Mouse (Mus musculus): ENCODE results near the gene Arl2. TPM values are rescaled to one million over a fixed set of nuclear protein-coding genes. Genes with fewer than 3 reads are reported as not detected.
A peak's percentile ranks its signal among the peaks of the same experiment; 100 is the strongest.

Arl2 gene
- polyA plus RNA-seq (2012; ENCODE audit: insufficient read depth, insufficient read length, low replicate concordance, missing spikeins) = not detected in 2 replicates

- Histone ChIP-seq H3K4me3 (ENCODE audit: insufficient read depth, low read depth, low read length) (peak within 1 kb of the TSS; percentile 73), H3K4me1 (ENCODE audit: control insufficient read depth, insufficient read depth, low read length) (peaks cover 11% of the 10 kb centered on the region), H3K27ac (ENCODE audit: insufficient read depth, low read depth, low read length) (peak within 1 kb of the TSS; percentile 98)
- TF ChIP-seq CTCF (IDR thresholded peaks at IDR 0.05; ENCODE audit: insufficient read depth, low read depth, low read length) (no peak), POLR2A (IDR thresholded peaks at IDR 0.05; ENCODE audit: insufficient read depth, low read depth, low read length) (no peak)
- 0% methylated on average over 15 of the region's 15 CpGs for WGBS
Measured at GRCm38 (mm10) chr19:6141394-6141749, at the start of gene Arl2. Gene Arl2, minus strand, starts transcription at chr19:6141548.

DNA sequence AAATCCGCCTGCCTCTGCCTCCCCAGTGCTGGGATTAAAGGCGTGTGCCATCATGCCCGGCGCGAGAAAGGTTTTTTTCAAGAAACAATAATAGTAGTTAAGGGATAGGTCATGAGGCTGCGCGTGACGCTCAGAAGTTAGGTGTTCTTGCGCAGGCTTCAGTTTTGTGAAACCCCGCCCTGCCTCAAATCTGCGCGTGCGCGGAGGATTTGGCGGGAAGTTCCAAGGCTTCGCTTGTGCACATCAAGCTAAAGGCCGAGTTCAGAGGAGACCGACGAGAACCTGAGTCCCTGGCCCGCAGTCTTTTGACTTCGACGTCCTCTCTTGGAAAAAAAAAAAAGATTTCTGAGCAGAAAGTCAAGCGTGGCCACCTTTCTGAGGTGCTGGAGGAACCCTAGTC, 42.8 kb upstream of the Arl2 start, which contains the start of gene Majin:
Gene Majin, plus strand, starts transcription at position 258 of the 400 bp plus-strand sequence.
- Histone ChIP-seq H3K4me3 (ENCODE audit: insufficient read depth, low read depth, low read length) (no peak within 1 kb of the TSS), H3K4me1 (ENCODE audit: control insufficient read depth, insufficient read depth, low read length) (no peaks in the 10 kb centered on the region), H3K27ac (ENCODE audit: insufficient read depth, low read depth, low read length) (no peak within 1 kb of the TSS)
- no peak for TF ChIP-seq POLR2A (IDR thresholded peaks at IDR 0.05; ENCODE audit: insufficient read depth, low read depth, low read length)
- no peak for TF ChIP-seq CTCF (IDR thresholded peaks at IDR 0.05; ENCODE audit: insufficient read depth, low read depth, low read length)
- 89% methylated on average over 23 of the region's 23 CpGs for WGBS

DNA sequence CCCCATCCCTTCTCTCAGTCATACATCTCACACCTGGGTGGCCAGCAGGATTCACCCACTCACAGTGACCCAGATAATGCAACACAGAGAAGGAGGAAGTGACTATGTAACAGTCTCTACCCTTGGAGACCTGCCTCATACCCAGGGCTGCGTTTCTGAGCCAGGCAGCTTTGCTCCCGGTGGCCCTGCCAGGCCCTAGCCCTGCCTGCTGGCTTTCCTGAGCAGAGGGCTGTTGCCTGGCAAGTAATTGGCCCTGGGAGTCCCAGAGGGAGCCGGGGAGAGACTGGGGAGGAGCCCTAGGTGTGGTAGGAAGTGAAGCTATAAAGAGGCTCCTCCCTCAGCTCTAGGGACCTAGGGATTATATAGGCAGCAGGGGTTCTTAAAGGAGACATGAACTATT, 41.2 kb upstream of the Arl2 start:
- TF ChIP-seq POLR2A (IDR thresholded peaks at IDR 0.05; ENCODE audit: insufficient read depth, low read depth, low read length) = no peak
- TF ChIP-seq CTCF (IDR thresholded peaks at IDR 0.05; ENCODE audit: insufficient read depth, low read depth, low read length) = no peak
- Histone ChIP-seq H3K4me1 (ENCODE audit: control insufficient read depth, insufficient read depth, low read length) (no peaks in the 10 kb centered on the region), H3K4me3 (ENCODE audit: insufficient read depth, low read depth, low read length) (no peak overlapping the region), H3K27ac (ENCODE audit: insufficient read depth, low read depth, low read length) (no peak overlapping the region)
- WGBS = 35% methylated on average over 3 of the region's 3 CpGs

GRCm38 (mm10) chr19:6181629-6182028, 40.3 kb upstream of the Arl2 start:
- no peaks in the 10 kb centered on the region for H3K4me1 ChIP-seq (ENCODE audit: control insufficient read depth, insufficient read depth, low read length)
- H3K27ac ChIP-seq (ENCODE audit: insufficient read depth, low read depth, low read length) = no peak overlapping the region
- no peak for TF ChIP-seq POLR2A (IDR thresholded peaks at IDR 0.05; ENCODE audit: insufficient read depth, low read depth, low read length)
- TF ChIP-seq CTCF (IDR thresholded peaks at IDR 0.05; ENCODE audit: insufficient read depth, low read depth, low read length) = no peak
- 37% methylated on average over 5 of the region's 5 CpGs for WGBS
- no peak overlapping the region for H3K4me3 ChIP-seq (ENCODE audit: insufficient read depth, low read depth, low read length)

DNA sequence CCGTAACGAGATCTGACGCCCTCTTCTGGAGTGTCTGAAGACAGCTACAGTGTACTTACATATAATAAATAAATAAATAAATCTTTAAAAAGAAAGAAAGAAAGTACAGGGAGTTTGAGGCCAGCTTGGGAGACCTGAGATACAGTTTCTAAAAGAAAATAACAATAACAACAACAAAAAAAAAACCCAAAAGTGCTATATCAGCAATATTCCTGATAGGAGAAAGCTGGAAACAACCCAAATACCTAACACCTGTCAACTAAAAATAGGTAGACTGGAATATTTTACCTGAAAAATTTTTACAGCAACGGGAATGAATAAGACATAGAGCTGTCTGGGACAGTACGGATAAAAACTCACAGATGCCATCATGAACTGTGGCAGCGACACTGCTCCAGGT, 37.4 kb upstream of the Arl2 start:
- TF ChIP-seq POLR2A (IDR thresholded peaks at IDR 0.05; ENCODE audit: insufficient read depth, low read depth, low read length) = no peak
- TF ChIP-seq CTCF (IDR thresholded peaks at IDR 0.05; ENCODE audit: insufficient read depth, low read depth, low read length) = no peak
- H3K27ac ChIP-seq (ENCODE audit: insufficient read depth, low read depth, low read length) = no peak overlapping the region
- H3K4me1 ChIP-seq (ENCODE audit: control insufficient read depth, insufficient read depth, low read length) = no peaks in the 10 kb centered on the region
- H3K4me3 ChIP-seq (ENCODE audit: insufficient read depth, low read depth, low read length) = no peak overlapping the region
- WGBS = 87% methylated on average over 6 of the region's 6 CpGs

GRCm38 (mm10) chr19:6174771-6175170, 33.4 kb upstream of the Arl2 start:
- Histone ChIP-seq H3K27ac (ENCODE audit: insufficient read depth, low read depth, low read length) (no peak overlapping the region), H3K4me1 (ENCODE audit: control insufficient read depth, insufficient read depth, low read length) (no peaks in the 10 kb centered on the region), H3K4me3 (ENCODE audit: insufficient read depth, low read depth, low read length) (no peak overlapping the region)
- TF ChIP-seq CTCF (IDR thresholded peaks at IDR 0.05; ENCODE audit: insufficient read depth, low read depth, low read length) (no peak), POLR2A (IDR thresholded peaks at IDR 0.05; ENCODE audit: insufficient read depth, low read depth, low read length) (no peak)
- WGBS = 46% methylated on average over 5 of the region's 5 CpGs

DNA sequence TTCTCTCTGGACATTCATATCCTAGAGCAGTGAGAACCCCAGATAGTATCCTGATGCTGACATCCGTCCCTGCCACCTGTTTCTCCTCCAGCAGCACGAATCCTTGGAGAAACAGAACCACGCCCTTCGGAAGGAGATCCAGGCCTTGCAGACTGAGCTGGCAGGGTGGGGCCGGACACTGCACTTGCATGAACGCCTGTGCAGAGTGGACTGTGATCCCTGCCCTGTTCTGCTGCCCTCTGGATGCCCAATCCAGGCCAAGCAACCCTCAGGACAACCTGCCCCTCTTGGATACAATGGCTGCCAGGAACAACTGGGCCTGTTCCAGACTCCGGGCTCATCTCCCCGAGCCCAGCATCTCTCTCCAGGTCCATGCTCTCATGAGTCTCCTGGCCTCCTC, 29.9 kb upstream of the Arl2 start:
- WGBS = 86% methylated on average over 8 of the region's 8 CpGs

GRCm38 (mm10) chr19:6166750-6167149, 25.4 kb upstream of the Arl2 start:
- TF ChIP-seq POLR2A (IDR thresholded peaks at IDR 0.05; ENCODE audit: insufficient read depth, low read depth, low read length) = no peak
- no peak for TF ChIP-seq CTCF (IDR thresholded peaks at IDR 0.05; ENCODE audit: insufficient read depth, low read depth, low read length)
- Histone ChIP-seq H3K4me3 (ENCODE audit: insufficient read depth, low read depth, low read length) (no peak overlapping the region), H3K4me1 (ENCODE audit: control insufficient read depth, insufficient read depth, low read length) (peaks cover 5% of the 10 kb centered on the region; the same call in 1 of the 2 replicates), H3K27ac (ENCODE audit: insufficient read depth, low read depth, low read length) (no peak overlapping the region)
- WGBS = 78% methylated on average over 4 of the region's 4 CpGs

More for the DNA sequence above, 29.9 kb upstream of the Arl2 start:
- TF ChIP-seq POLR2A (IDR thresholded peaks at IDR 0.05; ENCODE audit: insufficient read depth, low read depth, low read length) (no peak), CTCF (IDR thresholded peaks at IDR 0.05; ENCODE audit: insufficient read depth, low read depth, low read length) (no peak)
- H3K27ac ChIP-seq (ENCODE audit: insufficient read depth, low read depth, low read length) = no peak overlapping the region
- H3K4me3 ChIP-seq (ENCODE audit: insufficient read depth, low read depth, low read length) = no peak overlapping the region
- no peaks in the 10 kb centered on the region for H3K4me1 ChIP-seq (ENCODE audit: control insufficient read depth, insufficient read depth, low read length)

DNA sequence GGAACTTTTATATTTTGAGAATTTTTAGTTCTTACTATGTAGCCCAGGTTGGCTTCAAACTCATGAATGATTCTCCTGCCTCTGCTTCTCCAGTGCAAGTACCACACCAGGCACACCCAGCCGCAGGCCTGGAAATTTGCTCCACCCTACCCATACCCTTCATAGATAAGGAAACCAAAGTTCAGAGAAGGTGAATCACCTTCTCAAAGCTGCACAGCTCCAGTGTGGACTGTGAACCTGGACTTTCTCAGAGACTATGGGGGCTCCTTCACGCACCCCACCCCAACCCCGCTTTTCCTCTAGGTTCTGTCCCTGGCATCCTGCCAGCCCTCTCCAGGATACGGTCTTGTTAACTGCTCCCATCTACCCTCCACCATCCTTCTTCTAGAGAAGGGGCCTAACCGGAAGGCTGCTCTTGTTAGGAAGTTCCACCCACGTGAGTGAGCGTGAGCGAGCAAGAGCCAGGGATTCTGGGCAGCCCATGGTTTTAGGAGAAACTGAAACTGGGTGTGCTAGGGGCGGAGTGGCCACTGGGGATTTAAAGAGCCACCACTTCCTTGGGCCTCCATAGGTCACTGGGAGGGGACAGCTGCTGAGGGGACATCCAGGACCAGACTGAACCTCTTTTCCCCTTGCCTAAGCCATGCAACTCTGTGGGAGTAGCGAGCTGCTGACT, 22.7 kb upstream of the Arl2 start:
- Histone ChIP-seq H3K4me3 (ENCODE audit: insufficient read depth, low read depth, low read length) (no peak overlapping the region), H3K27ac (ENCODE audit: insufficient read depth, low read depth, low read length) (no peak overlapping the region), H3K4me1 (ENCODE audit: control insufficient read depth, insufficient read depth, low read length) (peaks cover 5% of the 10 kb centered on the region; the same call in 1 of the 2 replicates)
- WGBS = 58% methylated on average over 10 of the region's 10 CpGs
- TF ChIP-seq POLR2A (IDR thresholded peaks at IDR 0.05; ENCODE audit: insufficient read depth, low read depth, low read length) (no peak), CTCF (IDR thresholded peaks at IDR 0.05; ENCODE audit: insufficient read depth, low read depth, low read length) (no peak)

All from olfactory bulb, adult 2 months (tissue).